Mouse (Mus musculus): Measurements from ENCODE around the gene Cox14.
A peak's percentile ranks its signal among the peaks of the same experiment; 100 is the strongest.

The Cox14 gene

GRCm38 (mm10) chr15:99772925-99773324, 47.5 kb downstream of the Cox14 start:
- Histone ChIP-seq H3K36me3 (ENCODE audit: control insufficient read depth, insufficient read depth, low read length, poor library complexity, severe bottlenecking) (peaks cover 2% of the 10 kb centered on the region; the same call in 1 of the 2 replicates), H3K27me3 (ENCODE audit: control insufficient read depth, insufficient read depth, low read length, poor library complexity, severe bottlenecking) (no peaks in the 10 kb centered on the region)
- DNase-seq (ENCODE audit: low read depth, low spot score) = peak; percentile 8

All from splenic B cell, adult 2 months (primary cell).